Mouse (Mus musculus) thymus, adult 2 months (tissue): Measurements from ENCODE around the gene Ephb3.

Source experiments
- CTCF ChIP-seq: fragments of 200-500 bp; IDR thresholded peaks from 2 replicates; pipeline ENCODE4 v1.5.1; 2012; ENCODE audit warnings: mild to moderate bottlenecking, control low read depth, low read length, moderate library complexity, borderline replicate concordance; ENCODE audit not compliant: control insufficient read depth, poor library complexity, insufficient read depth; ENCODE audit errors: extremely low read depth
- POLR2A ChIP-seq: fragments of 200-500 bp; IDR thresholded peaks from 2 replicates; pipeline ENCODE4 v1.6.1; 2012; ENCODE audit warnings: mild to moderate bottlenecking, low read length, control low read depth, moderate library complexity; ENCODE audit not compliant: control insufficient read depth, poor library complexity, insufficient read depth; ENCODE audit errors: extremely low read depth

GRCm38 (mm10) chr16:21256514-21257305 is 52.2 kb downstream of the Ephb3 start:
- TF ChIP-seq CTCF (no peak), POLR2A (no peak)
